Mouse (Mus musculus) heart, embryonic 13.5 days (tissue): ENCODE results near the gene Mavs. TPM values are rescaled to one million over a fixed set of nuclear protein-coding genes. Genes with fewer than 3 reads are reported as not detected.
A peak's percentile ranks its signal among the peaks of the same experiment; 100 is the strongest.

Experiments used
- ATAC-seq: fragments of 200-750 bp; cut with Nextera tagmentation; 2 replicates; pipeline ENCODE4 v1.8.0; 2017; ENCODE audit warnings: moderate TSS enrichment; ENCODE audit not compliant: insufficient number of reproducible peaks, low FRiP score, low TSS enrichment; ENCODE audit errors: extremely low read depth
- H3K27ac ChIP-seq: fragments of 300-500 bp; sonication (generic); replicated peaks from 2 replicates; pipeline ENCODE4 v1.5.1; 2015; ENCODE audit warnings: moderate library complexity, mild to moderate bottlenecking, inconsistent platforms
- H3K27me3 ChIP-seq: fragments of 300-500 bp; sonication (generic); replicated peaks from 2 replicates; pipeline ENCODE4 v1.6.1; 2015; ENCODE audit warnings: mild to moderate bottlenecking, inconsistent platforms
- H3K36me3 ChIP-seq: fragments of 300-500 bp; sonication (generic); 2 replicates; pipeline ENCODE4 v1.6.1; 2015; ENCODE audit warnings: mild to moderate bottlenecking, inconsistent platforms
- H3K4me1 ChIP-seq: fragments of 300-500 bp; sonication (generic); 2 replicates; pipeline ENCODE4 v1.6.1; 2015; ENCODE audit warnings: inconsistent platforms
- H3K4me2 ChIP-seq: fragments of 300-500 bp; sonication (generic); 2 replicates; pipeline ENCODE4 v1.6.1; 2015; ENCODE audit warnings: inconsistent platforms, mild to moderate bottlenecking, moderate library complexity
- H3K4me3 ChIP-seq: fragments of 300-500 bp; sonication (generic); 2 replicates; pipeline ENCODE4 v1.5.1; 2015; ENCODE audit warnings: moderate library complexity, mild to moderate bottlenecking, inconsistent platforms
- H3K9ac ChIP-seq: fragments of 300-500 bp; sonication (generic); 2 replicates; pipeline ENCODE4 v1.6.1; 2015; ENCODE audit warnings: inconsistent platforms, mild to moderate bottlenecking, moderate library complexity
- H3K9me3 ChIP-seq: fragments of 300-500 bp; sonication (generic); 2 replicates; pipeline ENCODE4 v1.6.1; 2016; ENCODE audit warnings: inconsistent platforms
- WGBS: fragments of 180-500 bp; shearing (Covaris S2); methylation state at CpG from one replicate; pipeline ENCODE4 v1.1.7; 2015; ENCODE audit warnings: mixed read lengths; 5-methylcytosine and 5-hydroxymethylcytosine counted together
- polyA plus RNA-seq: library from polyadenylated mRNA; unstranded; fragments of >200 nt; fragmentation: Nextera tagmentation; extraction: Ambion mirVana; gene quantifications from 2 replicates; pipeline ENCODE4 v1.2.1, GENCODE M21; 2015

Gene Mavs
- polyA plus RNA-seq, 1 experiment from 2014 or later: 18.8 TPM

GRCm38 (mm10) chr2:131200710-131201109 is 33.2 kb upstream of the Mavs start:
- WGBS: 75% methylated on average over 2 of the region's 2 CpGs
- Histone ChIP-seq H3K9me3 (no peaks in the 10 kb centered on the region), H3K4me2 (no peak overlapping the region), H3K36me3 (peaks cover 38% of the 10 kb centered on the region), H3K27ac (no peak overlapping the region), H3K9ac (no peak overlapping the region), H3K27me3 (no peaks in the 10 kb centered on the region), H3K4me3 (no peak overlapping the region), H3K4me1 (peaks cover 14% of the 10 kb centered on the region)
- ATAC-seq: no peak

GRCm38 (mm10) chr2:131201262-131201661 is 32.6 kb upstream of the Mavs start:
- no peak overlapping the region for H3K4me2 ChIP-seq
- no peak overlapping the region for H3K9ac ChIP-seq
- no peaks in the 10 kb centered on the region for H3K27me3 ChIP-seq
- H3K9me3 ChIP-seq: no peaks in the 10 kb centered on the region
- WGBS: 89% methylated on average over 3 of the region's 3 CpGs
- peaks cover 17% of the 10 kb centered on the region for H3K4me1 ChIP-seq
- peaks cover 34% of the 10 kb centered on the region for H3K36me3 ChIP-seq
- H3K27ac ChIP-seq: no peak overlapping the region
- ATAC-seq: no peak
- no peak overlapping the region for H3K4me3 ChIP-seq

DNA sequence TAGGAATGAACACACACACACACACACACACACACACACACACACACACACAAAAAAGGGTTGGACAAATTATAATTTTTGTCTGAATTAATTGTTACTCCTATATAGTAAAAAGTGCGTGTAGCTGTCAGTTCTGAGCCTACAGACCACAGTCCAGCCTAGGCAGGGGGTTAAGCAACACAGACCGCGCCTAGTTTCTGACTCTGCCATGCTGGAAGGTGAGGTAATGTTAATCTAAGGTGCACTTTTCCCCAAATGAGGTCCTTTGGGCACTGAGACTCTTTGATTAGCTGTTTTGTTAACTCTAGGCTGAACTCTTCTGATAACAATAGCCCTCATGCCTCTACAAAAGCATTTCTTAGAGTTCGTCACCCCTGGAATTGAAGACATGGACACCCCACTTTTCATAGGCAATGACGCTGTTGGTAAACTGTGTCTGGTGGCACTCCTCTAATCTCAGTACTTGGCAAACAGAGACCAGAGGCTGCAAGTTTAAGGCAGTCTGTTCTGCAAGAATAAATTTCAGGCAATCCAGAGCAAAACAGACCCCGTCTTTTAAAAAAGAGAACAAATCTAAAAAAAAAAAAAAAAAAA is 29.9 kb upstream of the Mavs start:
- 78% methylated on average over 6 of the region's 6 CpGs for WGBS
- Histone ChIP-seq H3K4me2 (no peak overlapping the region), H3K27me3 (no peaks in the 10 kb centered on the region), H3K4me1 (peaks cover 17% of the 10 kb centered on the region), H3K9ac (no peak overlapping the region), H3K4me3 (no peak overlapping the region), H3K36me3 (peaks cover 11% of the 10 kb centered on the region), H3K27ac (peak overlapping the region; percentile 78; the same call in 1 of the 2 replicates), H3K9me3 (no peaks in the 10 kb centered on the region)
- no peak for ATAC-seq

- H3K27ac ChIP-seq: peak overlapping the region; percentile 78
- peaks cover 23% of the 10 kb centered on the region for H3K4me1 ChIP-seq
- H3K9ac ChIP-seq: no peak overlapping the region
- no peaks in the 10 kb centered on the region for H3K27me3 ChIP-seq
- H3K4me3 ChIP-seq: no peak overlapping the region
- H3K9me3 ChIP-seq: no peaks in the 10 kb centered on the region
- H3K36me3 ChIP-seq: peaks cover 7% of the 10 kb centered on the region
- peak; percentile 59 for ATAC-seq
- H3K4me2 ChIP-seq: peak overlapping the region; percentile 41
- 39% methylated on average over 7 of the region's 7 CpGs for WGBS
Observed at GRCm38 (mm10) chr2:131204410-131204981, 29.4 kb upstream of the Mavs start.

DNA sequence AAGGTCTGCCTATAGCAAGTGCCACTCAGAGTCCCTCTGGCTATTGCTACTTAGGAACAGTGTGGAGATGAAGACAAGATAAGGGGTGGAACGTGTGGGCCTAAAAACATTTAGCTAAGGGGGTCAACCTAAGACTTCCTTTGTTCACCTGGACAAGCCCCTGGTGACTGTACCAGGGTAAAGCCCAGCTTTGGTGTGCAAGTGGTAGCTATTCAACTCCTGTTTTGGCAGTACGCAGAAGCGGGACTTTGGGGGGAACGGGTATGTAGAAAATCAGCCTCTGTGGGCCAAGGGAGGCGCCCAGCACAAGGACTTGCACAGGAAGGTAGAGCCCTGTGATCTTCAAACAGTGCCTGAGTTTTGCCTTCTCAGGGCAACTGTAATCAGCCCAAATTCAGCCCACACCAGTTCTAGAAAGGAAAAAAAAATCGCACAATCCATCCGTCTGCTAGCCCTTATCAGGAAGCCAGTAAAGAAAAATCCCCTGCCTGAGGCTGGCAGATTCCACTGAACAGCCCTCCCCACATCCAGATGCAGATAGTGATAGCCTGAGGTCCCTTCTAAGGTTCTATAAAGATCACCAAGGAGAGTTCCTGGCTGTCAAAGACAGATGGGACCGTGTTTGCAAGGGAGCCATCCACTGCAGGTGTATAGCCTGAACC is 28.2 kb upstream of the Mavs start:
- Histone ChIP-seq H3K9me3 (no peaks in the 10 kb centered on the region), H3K4me2 (no peak overlapping the region), H3K4me1 (peaks cover 26% of the 10 kb centered on the region), H3K9ac (peak overlapping the region; percentile 10; the same call in 1 of the 2 replicates), H3K27me3 (no peaks in the 10 kb centered on the region), H3K27ac (no peak overlapping the region; the same call in 1 of the 2 replicates), H3K4me3 (no peak overlapping the region), H3K36me3 (peaks cover 1% of the 10 kb centered on the region; the same call in 1 of the 2 replicates)
- no peak for ATAC-seq
- 57% methylated on average over 8 of the region's 8 CpGs for WGBS

DNA sequence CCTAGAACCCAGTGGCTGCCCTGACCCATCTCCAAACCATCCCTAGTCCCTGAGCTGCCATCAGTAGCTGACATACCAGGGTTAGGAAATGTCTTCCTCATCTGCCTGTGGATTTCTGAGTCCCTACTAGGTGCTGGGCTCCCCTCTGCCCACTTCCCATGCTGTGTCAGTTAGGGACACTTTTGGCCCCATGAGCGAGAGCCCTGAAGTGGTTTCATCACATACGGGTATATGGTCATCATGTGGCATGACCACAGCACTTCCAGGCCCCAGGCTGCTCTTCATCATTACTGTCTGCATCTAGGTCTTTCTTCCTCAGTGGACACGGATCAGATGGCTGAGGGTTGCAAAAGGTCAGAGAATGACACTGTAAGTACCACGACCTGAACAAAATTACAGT is 27.1 kb upstream of the Mavs start, which contains the start of gene Ap5s1:
Gene Ap5s1 (plus strand): TSS at position 301 of the 400 bp plus-strand sequence.
- Histone ChIP-seq H3K9me3 (no peaks in the 10 kb centered on the region), H3K4me3 (no peak within 1 kb of the TSS), H3K4me2 (no peak within 1 kb of the TSS), H3K4me1 (peaks cover 34% of the 10 kb centered on the region), H3K36me3 (no peaks in the 10 kb centered on the region), H3K27ac (no peak within 1 kb of the TSS), H3K9ac (peak within 1 kb of the TSS; percentile 10; the same call in 1 of the 2 replicates), H3K27me3 (no peaks in the 10 kb centered on the region)
- ATAC-seq: no peak
- WGBS: 79% methylated on average over 4 of the region's 4 CpGs

GRCm38 (mm10) chr2:131208356-131208755 is 25.5 kb upstream of the Mavs start:
- peaks cover 12% of the 10 kb centered on the region for H3K36me3 ChIP-seq
- no peak for ATAC-seq
- 90% methylated on average over 2 of the region's 2 CpGs for WGBS

GRCm38 (mm10) chr2:131209125-131209795 is 24.6 kb upstream of the Mavs start:
- no peaks in the 10 kb centered on the region for H3K9me3 ChIP-seq
- peaks cover 52% of the 10 kb centered on the region for H3K4me1 ChIP-seq
- peaks cover 21% of the 10 kb centered on the region for H3K36me3 ChIP-seq
- no peak for ATAC-seq
- WGBS: 69% methylated on average over 4 of the region's 4 CpGs
- peak overlapping the region; percentile 89 for H3K9ac ChIP-seq
- peak overlapping the region; percentile 76 for H3K4me3 ChIP-seq
- peak overlapping the region; percentile 82 for H3K4me2 ChIP-seq
- no peaks in the 10 kb centered on the region for H3K27me3 ChIP-seq
- peak overlapping the region; percentile 93 for H3K27ac ChIP-seq

More at GRCm38 (mm10) chr2:131208356-131208755, 25.5 kb upstream of the Mavs start:
- no peak overlapping the region for H3K4me2 ChIP-seq
- no peak overlapping the region for H3K4me3 ChIP-seq
- no peaks in the 10 kb centered on the region for H3K27me3 ChIP-seq
- no peak overlapping the region for H3K9ac ChIP-seq
- H3K27ac ChIP-seq: no peak overlapping the region
- H3K4me1 ChIP-seq: peaks cover 46% of the 10 kb centered on the region
- H3K9me3 ChIP-seq: no peaks in the 10 kb centered on the region

- Histone ChIP-seq H3K27me3 (no peaks in the 10 kb centered on the region), H3K4me2 (peak overlapping the region; percentile 82), H3K27ac (peak overlapping the region; percentile 93), H3K4me1 (peaks cover 43% of the 10 kb centered on the region), H3K9me3 (no peaks in the 10 kb centered on the region), H3K9ac (peak overlapping the region; percentile 89), H3K36me3 (peaks cover 26% of the 10 kb centered on the region), H3K4me3 (peak overlapping the region; percentile 76)
- peak; percentile 95 for ATAC-seq
- 1% methylated on average over 50 of the region's 50 CpGs for WGBS
Observed at GRCm38 (mm10) chr2:131209969-131210792, 23.7 kb upstream of the Mavs start.

GRCm38 (mm10) chr2:131211026-131211615 is 22.7 kb upstream of the Mavs start:
- ATAC-seq: no peak
- 46% methylated on average over 9 of the region's 9 CpGs for WGBS
- peak overlapping the region; percentile 89 for H3K9ac ChIP-seq
- peaks cover 29% of the 10 kb centered on the region for H3K36me3 ChIP-seq
- no peaks in the 10 kb centered on the region for H3K9me3 ChIP-seq
- H3K4me2 ChIP-seq: peak overlapping the region; percentile 82
- H3K4me3 ChIP-seq: peak overlapping the region; percentile 76
- peaks cover 43% of the 10 kb centered on the region for H3K4me1 ChIP-seq
- peak overlapping the region; percentile 93 for H3K27ac ChIP-seq
- no peaks in the 10 kb centered on the region for H3K27me3 ChIP-seq
